Mouse (Mus musculus): ENCODE results near the gene Rprd1b.

DNA sequence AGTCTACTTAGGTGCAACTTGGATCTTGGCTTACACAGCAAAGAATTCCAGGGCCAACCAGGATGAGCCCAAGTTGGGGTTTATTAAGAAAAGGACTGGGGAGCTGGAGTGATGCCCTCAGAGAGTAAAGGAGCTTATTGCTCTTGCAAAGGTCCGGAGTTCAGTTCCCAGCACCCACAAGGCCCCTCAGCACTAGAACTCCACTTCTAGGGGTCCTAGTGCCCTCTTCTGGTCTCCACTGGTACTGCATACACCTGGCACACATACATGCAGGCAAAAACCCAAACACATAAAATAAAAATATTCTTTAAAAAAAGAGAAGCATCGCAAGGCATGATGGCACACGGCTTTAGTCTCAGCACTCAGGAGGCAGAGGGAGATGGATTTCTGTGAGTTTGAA, 122.8 kb downstream of the Rprd1b start:
- TF ChIP-seq POLR2A (IDR thresholded peaks at IDR 0.05; ENCODE audit: extremely low read depth, insufficient read depth, low read length), result no peak
- no peak for TF ChIP-seq CTCF (IDR thresholded peaks at IDR 0.05; ENCODE audit: extremely low read depth, insufficient read depth, low read length)

Measured in cortical plate, adult 2 months (tissue).